Mouse (Mus musculus): ENCODE measurements around the gene Gdpd3. TPM values are rescaled to one million over a fixed set of nuclear protein-coding genes. Genes with fewer than 3 reads are reported as not detected.
"Not testable (repeated sequence)": the region's sequence is repeated elsewhere in the genome, so short reads cannot be mapped to it uniquely, and the experiment has no call there.

Gene Gdpd3
- polyA plus RNA-seq, 1 experiment = 9.2 TPM

DNA sequence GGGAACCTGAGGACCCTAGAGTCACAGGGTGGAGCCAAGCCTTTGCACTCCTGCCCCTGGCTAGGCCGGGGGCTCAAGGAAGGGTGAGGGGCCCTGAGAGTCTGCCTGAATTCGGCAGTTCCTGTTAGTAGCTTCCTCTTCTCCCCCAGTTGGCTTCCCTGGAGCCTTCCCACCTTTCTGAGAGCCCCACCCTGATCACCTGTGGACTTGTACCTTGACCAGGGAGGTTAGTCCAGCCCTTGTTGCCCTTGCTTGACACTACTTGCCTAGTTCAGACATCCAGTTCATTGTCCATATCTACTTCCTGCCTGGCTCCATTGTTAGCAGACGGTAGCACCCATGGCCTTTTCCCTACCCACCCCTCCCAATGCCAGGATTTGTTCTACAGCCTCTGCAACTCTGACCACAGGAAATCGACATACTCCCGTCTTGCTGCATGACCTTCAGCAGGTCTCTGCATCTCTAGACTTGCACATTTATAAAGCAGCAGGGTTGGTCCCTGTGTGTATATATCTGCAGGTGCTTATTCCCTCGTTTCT, 4.5 kb upstream of the Gdpd3 start:
- TF ChIP-seq POLR2A (IDR thresholded peaks at IDR 0.05; ENCODE audit: borderline replicate concordance, extremely low read depth, insufficient read depth, insufficient read length, poor library complexity, severe bottlenecking) (no peak), CTCF (IDR thresholded peaks at IDR 0.05; ENCODE audit: borderline replicate concordance, extremely low read depth, insufficient read depth, insufficient read length) (no peak)
- no peak for DNase-seq (ENCODE audit: low read depth)

GRCm38 (mm10) chr7:126762471-126763008, 3.6 kb upstream of the Gdpd3 start:
- TF ChIP-seq CTCF (IDR thresholded peaks at IDR 0.05; ENCODE audit: borderline replicate concordance, extremely low read depth, insufficient read depth, insufficient read length) = no peak
- no peak for TF ChIP-seq POLR2A (IDR thresholded peaks at IDR 0.05; ENCODE audit: borderline replicate concordance, extremely low read depth, insufficient read depth, insufficient read length, poor library complexity, severe bottlenecking)
- peak; percentile 53 for DNase-seq (ENCODE audit: low read depth)

DNA sequence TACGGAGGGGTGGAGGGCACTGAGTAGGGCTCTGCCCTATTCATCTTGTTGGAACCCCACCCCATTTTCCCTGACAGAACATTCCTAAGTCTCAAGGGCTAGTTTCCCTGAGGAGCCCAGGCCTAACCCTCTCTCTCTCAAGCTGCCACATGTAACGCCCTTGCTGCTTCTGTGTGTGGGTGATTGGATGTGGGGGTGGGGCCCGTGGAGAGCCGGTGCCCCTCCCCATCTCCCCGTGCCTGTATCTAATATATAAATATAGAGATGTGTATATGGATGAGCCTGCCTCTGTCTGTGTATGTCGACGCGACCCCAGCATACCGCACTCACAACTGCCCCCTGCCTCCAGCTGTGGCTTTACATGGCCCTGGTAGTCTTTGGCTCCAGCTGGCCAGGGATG, 594 bp upstream of the Gdpd3 start:
- TF ChIP-seq CTCF (IDR thresholded peaks at IDR 0.05; ENCODE audit: borderline replicate concordance, extremely low read depth, insufficient read depth, insufficient read length) (no peak), POLR2A (IDR thresholded peaks at IDR 0.05; ENCODE audit: borderline replicate concordance, extremely low read depth, insufficient read depth, insufficient read length, poor library complexity, severe bottlenecking) (no peak)
- no peak for DNase-seq (ENCODE audit: low read depth)

- DNase-seq (ENCODE audit: low read depth) = no peak
- TF ChIP-seq CTCF (IDR thresholded peaks at IDR 0.05; ENCODE audit: borderline replicate concordance, extremely low read depth, insufficient read depth, insufficient read length) (no peak), POLR2A (IDR thresholded peaks at IDR 0.05; ENCODE audit: borderline replicate concordance, extremely low read depth, insufficient read depth, insufficient read length, poor library complexity, severe bottlenecking) (no peak)
Measured at GRCm38 (mm10) chr7:126767001-126767400, 867 bp downstream of the Gdpd3 start.

DNA sequence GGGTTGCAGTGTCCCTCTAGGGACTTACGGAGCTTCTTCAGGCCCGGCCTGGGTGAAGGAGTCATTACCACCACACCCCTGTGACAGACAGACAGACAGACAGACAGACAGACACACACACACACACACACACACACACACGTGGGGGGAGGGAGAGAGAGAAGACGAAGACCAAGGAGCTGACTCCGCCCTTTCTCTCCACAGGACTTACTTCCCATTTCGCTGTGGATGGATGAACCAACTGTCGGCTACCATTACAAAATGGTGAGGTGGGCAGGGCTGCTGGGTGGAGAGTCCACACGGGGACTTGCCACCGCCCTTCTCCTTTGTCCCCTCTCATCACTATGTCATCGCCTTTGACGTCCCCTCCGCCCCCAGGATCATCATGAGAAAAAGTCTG, 4.7 kb downstream of the Gdpd3 start:
- no peak for DNase-seq (ENCODE audit: low read depth)
- TF ChIP-seq CTCF (IDR thresholded peaks at IDR 0.05; ENCODE audit: borderline replicate concordance, extremely low read depth, insufficient read depth, insufficient read length) (no peak), POLR2A (IDR thresholded peaks at IDR 0.05; ENCODE audit: borderline replicate concordance, extremely low read depth, insufficient read depth, insufficient read length, poor library complexity, severe bottlenecking) (no peak)

DNA sequence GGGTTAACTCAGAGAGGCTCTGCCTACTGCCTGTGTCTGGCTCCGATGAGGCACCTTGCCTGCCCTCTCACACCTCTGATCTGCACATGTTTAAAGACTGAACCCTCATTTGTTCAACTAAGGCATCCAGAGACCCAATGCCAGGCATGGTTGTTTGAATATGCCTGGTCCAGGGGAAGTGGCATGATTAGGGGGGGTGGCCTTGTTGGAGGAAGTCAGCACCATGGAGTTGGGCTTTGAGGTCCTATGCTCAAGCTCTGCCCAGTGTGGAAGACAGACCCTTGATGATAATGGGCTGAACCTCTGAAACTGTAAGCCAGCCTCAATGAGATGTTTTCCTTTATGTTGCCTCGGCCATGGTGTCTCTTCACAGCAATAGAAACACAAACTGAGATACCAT, 7.2 kb downstream of the Gdpd3 start:
- TF ChIP-seq POLR2A (IDR thresholded peaks at IDR 0.05; ENCODE audit: borderline replicate concordance, extremely low read depth, insufficient read depth, insufficient read length, poor library complexity, severe bottlenecking) (no peak), CTCF (IDR thresholded peaks at IDR 0.05; ENCODE audit: borderline replicate concordance, extremely low read depth, insufficient read depth, insufficient read length) (no peak)
- DNase-seq (ENCODE audit: low read depth) = no peak

DNA sequence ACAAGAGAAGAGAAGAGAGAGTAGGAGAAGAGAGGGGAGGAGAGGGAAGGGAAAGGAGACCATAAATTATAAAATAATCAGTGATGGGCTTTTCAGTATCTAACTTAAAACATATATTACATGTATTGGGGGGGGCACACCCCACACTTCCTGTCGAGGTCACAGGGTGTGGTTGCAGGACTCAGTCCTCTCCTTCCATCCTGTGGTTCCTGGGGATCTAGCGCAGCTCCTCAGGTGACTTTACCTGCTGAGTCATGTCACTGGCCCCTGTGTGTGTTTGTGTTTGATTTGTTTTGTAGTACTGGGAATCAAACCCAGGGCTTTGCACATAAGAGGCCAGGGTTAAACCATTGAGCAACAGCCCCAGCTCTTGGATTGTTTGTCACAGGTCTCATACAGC, 8.3 kb downstream of the Gdpd3 start:
- DNase-seq (ENCODE audit: low read depth) = no peak
- TF ChIP-seq CTCF (IDR thresholded peaks at IDR 0.05; ENCODE audit: borderline replicate concordance, extremely low read depth, insufficient read depth, insufficient read length) (no peak), POLR2A (IDR thresholded peaks at IDR 0.05; ENCODE audit: borderline replicate concordance, extremely low read depth, insufficient read depth, insufficient read length, poor library complexity, severe bottlenecking) (no peak)

DNA sequence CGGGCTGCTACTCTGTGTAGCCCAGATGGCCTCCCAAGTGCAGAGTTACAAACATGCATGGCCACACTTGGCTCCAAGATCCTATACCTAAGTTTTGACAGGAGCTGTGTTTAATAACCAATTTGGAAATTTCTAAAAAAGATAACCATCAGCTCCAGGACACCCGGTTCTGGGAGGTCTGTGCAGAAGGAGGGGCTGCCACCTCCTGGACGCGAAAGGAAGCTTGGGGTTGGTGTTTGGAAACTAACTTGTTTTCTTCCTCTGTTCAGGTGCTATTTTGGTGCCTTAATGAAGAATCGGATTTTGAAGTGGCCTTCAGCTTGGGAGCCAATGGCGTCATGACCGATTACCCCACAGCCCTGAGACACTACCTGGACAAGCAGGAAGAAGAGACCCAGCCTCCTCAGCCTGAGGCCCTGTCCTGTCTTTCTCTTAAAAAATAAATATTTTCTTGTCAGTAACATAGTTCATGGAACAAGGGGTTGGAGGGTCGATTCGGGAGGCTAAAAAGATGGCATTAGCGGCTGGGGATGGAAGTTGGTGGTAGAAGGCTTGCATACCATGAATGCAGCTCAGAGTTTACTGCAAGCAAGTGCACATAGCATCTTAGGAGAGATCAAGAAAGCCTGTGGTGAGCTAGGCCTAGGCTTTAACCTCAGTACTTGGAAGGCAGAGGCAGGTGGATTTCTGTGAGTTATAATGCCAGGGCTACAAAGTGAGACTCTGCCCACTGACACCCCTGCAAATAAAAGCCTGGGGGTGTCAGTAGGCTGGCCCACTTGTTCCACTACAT, 9.2 kb downstream of the Gdpd3 start:
- no peak for DNase-seq (ENCODE audit: low read depth)
- TF ChIP-seq CTCF (IDR thresholded peaks at IDR 0.05; ENCODE audit: borderline replicate concordance, extremely low read depth, insufficient read depth, insufficient read length) (no peak; the same call in 1 of the 2 replicates), POLR2A (IDR thresholded peaks at IDR 0.05; ENCODE audit: borderline replicate concordance, extremely low read depth, insufficient read depth, insufficient read length, poor library complexity, severe bottlenecking) (no peak)

DNA sequence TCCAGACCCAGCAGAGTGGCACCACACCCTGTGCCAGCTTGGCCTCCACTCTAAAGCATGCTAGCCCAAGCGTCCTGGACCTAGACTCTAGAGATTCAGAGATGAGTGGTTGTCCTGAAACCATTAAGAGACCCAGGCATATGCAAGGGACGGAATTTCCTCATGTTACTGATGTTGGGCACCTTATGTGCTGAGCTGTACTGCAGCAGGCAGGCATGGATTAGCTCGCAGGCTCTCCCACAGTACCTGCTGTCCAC, 9.8 kb downstream of the Gdpd3 start:
- TF ChIP-seq CTCF (IDR thresholded peaks at IDR 0.05; ENCODE audit: borderline replicate concordance, extremely low read depth, insufficient read depth, insufficient read length) (no peak), POLR2A (IDR thresholded peaks at IDR 0.05; ENCODE audit: borderline replicate concordance, extremely low read depth, insufficient read depth, insufficient read length, poor library complexity, severe bottlenecking) (no peak)
- DNase-seq (ENCODE audit: low read depth) = no peak

DNA sequence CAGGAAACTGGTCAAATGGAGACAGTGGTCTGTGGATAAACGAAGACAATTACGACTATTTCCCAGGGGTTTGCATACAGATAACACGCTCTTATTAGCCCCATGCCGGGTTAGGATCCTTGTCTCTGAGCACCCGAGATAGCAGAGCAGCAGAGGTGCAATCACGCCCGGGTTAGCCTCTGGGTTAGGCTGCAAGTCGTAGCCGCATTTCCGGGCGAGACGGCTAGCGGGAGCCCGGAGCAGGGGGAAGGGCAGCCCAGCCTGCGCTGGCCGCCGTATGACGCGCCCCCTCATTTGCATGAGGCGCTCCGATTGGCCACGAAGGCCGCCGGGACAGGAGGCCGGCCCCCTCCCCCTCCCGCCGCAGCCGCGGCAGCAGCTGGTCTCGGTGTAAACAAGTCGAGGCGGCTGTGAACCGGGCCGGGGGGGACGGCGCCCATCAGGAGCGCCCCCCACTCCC, 10.5 kb downstream of the Gdpd3 start, which contains the start of gene Ypel3:
TSS of gene Ypel3 (plus strand) at position 358 of the 460 bp plus-strand sequence.
- TF ChIP-seq CTCF (IDR thresholded peaks at IDR 0.05; ENCODE audit: borderline replicate concordance, extremely low read depth, insufficient read depth, insufficient read length) (no peak), POLR2A (IDR thresholded peaks at IDR 0.05; ENCODE audit: borderline replicate concordance, extremely low read depth, insufficient read depth, insufficient read length, poor library complexity, severe bottlenecking) (peak; percentile 35; the same call in 1 of the 2 replicates)
- peak; percentile 98 for DNase-seq (ENCODE audit: low read depth)

DNA sequence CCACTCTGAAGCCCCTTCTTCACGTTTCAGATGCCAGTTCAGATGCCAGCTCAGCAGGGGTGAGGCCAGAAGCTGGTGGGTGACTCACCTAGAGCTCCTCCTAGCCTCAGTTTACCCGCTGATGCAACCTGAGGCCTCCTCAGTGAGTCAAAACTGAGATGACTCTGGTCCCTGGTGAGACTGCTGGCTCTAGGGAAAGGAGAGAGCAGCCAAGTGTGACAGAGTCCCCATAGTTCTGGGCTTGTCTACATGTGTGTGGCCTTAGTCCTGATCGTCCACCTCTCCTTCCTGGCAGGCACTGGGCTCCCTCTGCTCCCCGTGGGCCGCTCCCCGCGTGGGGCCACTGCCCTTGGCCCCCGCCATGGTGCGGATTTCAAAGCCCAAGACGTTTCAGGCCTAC, 11.3 kb downstream of the Gdpd3 start:
- no peak for TF ChIP-seq POLR2A (IDR thresholded peaks at IDR 0.05; ENCODE audit: borderline replicate concordance, extremely low read depth, insufficient read depth, insufficient read length, poor library complexity, severe bottlenecking)
- no peak for TF ChIP-seq CTCF (IDR thresholded peaks at IDR 0.05; ENCODE audit: borderline replicate concordance, extremely low read depth, insufficient read depth, insufficient read length)
- DNase-seq (ENCODE audit: low read depth) = no peak

DNA sequence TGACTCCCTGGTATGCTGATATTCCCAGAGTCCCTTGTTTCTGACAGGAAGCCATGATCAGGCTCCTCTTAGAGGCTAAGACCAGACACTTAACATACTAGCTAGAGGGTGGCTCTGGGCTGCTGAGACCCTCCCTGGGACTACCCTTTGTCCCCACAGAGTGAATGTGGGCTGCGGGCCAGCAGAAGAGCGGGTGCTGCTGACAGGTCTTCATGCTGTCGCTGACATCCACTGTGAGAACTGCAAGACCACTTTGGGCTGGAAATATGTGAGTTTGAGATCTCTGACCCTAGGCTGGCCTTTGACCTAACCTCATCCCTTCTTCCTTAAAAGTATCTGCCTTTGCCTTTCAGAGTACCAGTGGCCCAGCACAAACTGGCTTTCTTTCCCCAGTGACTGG, 12.0 kb downstream of the Gdpd3 start:
- DNase-seq (ENCODE audit: low read depth) = no peak
- TF ChIP-seq CTCF (IDR thresholded peaks at IDR 0.05; ENCODE audit: borderline replicate concordance, extremely low read depth, insufficient read depth, insufficient read length) (no peak), POLR2A (IDR thresholded peaks at IDR 0.05; ENCODE audit: borderline replicate concordance, extremely low read depth, insufficient read depth, insufficient read length, poor library complexity, severe bottlenecking) (no peak)

- not testable (repeated sequence) for DNase-seq (ENCODE audit: low read depth)
Measured at GRCm38 (mm10) chr7:126779101-126779500, 13.0 kb downstream of the Gdpd3 start.
